Mouse (Mus musculus) Patski (cell line): Measurements from ENCODE around the gene Samhd1. TPM values are rescaled to one million over a fixed set of nuclear protein-coding genes. Genes with fewer than 3 reads are reported as not detected.

ENCODE experiments used
- ATAC-seq: fragments of 100-300 bp; one replicate; pipeline ENCODE4 v1.8.0; 2021
- CTCF ChIA-PET: fragments of 350-600 bp; sonication (Branson Sonifier 250); formaldehyde crosslinking; loops from one replicate; lab custom pipeline; 2022; ENCODE audit warnings: inconsistent platforms; lab: Charles Lee
- POLR2A ChIA-PET: fragments of 350-600 bp; sonication (Branson Sonifier 250); formaldehyde crosslinking; loops from one replicate; lab custom pipeline; 2022; ENCODE audit warnings: antibody characterized with exemption, inconsistent platforms; lab: Charles Lee
- DNase-seq: peaks from one replicate; pipeline ENCODE4 v3.0.0-alpha.2; 2011; ENCODE audit warnings: low read depth, low spot score
- H3K27me3 ChIP-seq: fragments of 371-371 bp; one replicate; pipeline ENCODE4 v1.5.1; 2021
- CTCF ChIP-seq: fragments of 100-300 bp; IDR thresholded peaks from one replicate; pipeline ENCODE4 v1.5.1; 2021
- in situ Hi-C: fragments of 300-500 bp; cut with MboI; formaldehyde crosslinking; loops from 3 replicates; pipeline ENCODE4 v1.11.1; 2018; ENCODE audit warnings: low pct_unique_long_range_greater_than_20kb, mixed read lengths
- polyA plus RNA-seq: library from polyadenylated mRNA; unstranded; gene quantifications from one replicate; pipeline ENCODE4 v1.2.3, GENCODE M21; 2021

Gene Samhd1
- polyA plus RNA-seq, 1 experiment from 2014 or later: 64.5 TPM

GRCm38 (mm10) chr2:157058342-157058998 is 76.6 kb downstream of the Samhd1 start:
- ChIA-PET POLR2A (interaction anchor here (0.8 kb wide), 1 partner anchor 12 kb away, joined by 3 read pairs; no protein-coding TSS in a partner anchor), CTCF (interaction anchor here (1.6 to 1.7 kb wide), 2 partner anchors 12 to 27 kb away, joined by 6 to 7 read pairs; no protein-coding TSS in a partner anchor)
- TF ChIP-seq CTCF: no peak
- DNase-seq (peak; percentile 90), ATAC-seq (peak; percentile 70)
- H3K27me3 ChIP-seq: no peaks in the 10 kb centered on the region
- in situ Hi-C loops: no loop called here

GRCm38 (mm10) chr2:157057758-157058157 is 77.3 kb downstream of the Samhd1 start:
- no peak for TF ChIP-seq CTCF
- ATAC-seq (no peak), DNase-seq (no peak)
- in situ Hi-C loops: no loop called here
- POLR2A ChIA-PET: interaction anchor here (0.8 kb wide), 1 partner anchor 12 kb away, joined by 3 read pairs; no protein-coding TSS in a partner anchor
- no peaks in the 10 kb centered on the region for H3K27me3 ChIP-seq
- CTCF ChIA-PET: interaction anchor here (1.6 to 1.7 kb wide), 2 partner anchors 13 to 27 kb away, joined by 6 to 7 read pairs; no protein-coding TSS in a partner anchor

GRCm38 (mm10) chr2:157057186-157057585 is 77.9 kb downstream of the Samhd1 start:
- no peak for TF ChIP-seq CTCF
- no peak for ATAC-seq
- CTCF ChIA-PET: interaction anchor here (1.2 kb wide), 1 partner anchor 9 kb away, joined by 5 read pairs; no protein-coding TSS in a partner anchor
- POLR2A ChIA-PET: no interaction called here
- no peak for DNase-seq
- in situ Hi-C loops: no loop called here
- H3K27me3 ChIP-seq: no peaks in the 10 kb centered on the region

GRCm38 (mm10) chr2:157055721-157056120 is 79.3 kb downstream of the Samhd1 start:
- TF ChIP-seq CTCF: no peak
- in situ Hi-C loops: no loop called here
- POLR2A ChIA-PET: interaction anchor here (1.0 to 1.3 kb wide), 2 partner anchors 20 to 36 kb away, joined by 3 to 4 read pairs; no protein-coding TSS in a partner anchor
- CTCF ChIA-PET: interaction anchor here (1.2 kb wide), 1 partner anchor 15 kb away, joined by 3 read pairs; no protein-coding TSS in a partner anchor
- DNase-seq: no peak
- no peak for ATAC-seq
- H3K27me3 ChIP-seq: no peaks in the 10 kb centered on the region

GRCm38 (mm10) chr2:157054816-157055215 is 80.2 kb downstream of the Samhd1 start:
- POLR2A ChIA-PET: interaction anchor here (0.8 to 1.3 kb wide), 4 partner anchors 17 to 37 kb away, joined by 3 to 6 read pairs (median 4); partner anchors contain the start of gene Soga1
- no peak for ATAC-seq
- no peak for DNase-seq
- CTCF ChIA-PET: interaction anchor here (0.9 to 1.2 kb wide), 2 partner anchors 14 to 20 kb away, joined by 3 to 4 read pairs; no protein-coding TSS in a partner anchor
- TF ChIP-seq CTCF: no peak
- in situ Hi-C loops: no loop called here
- H3K27me3 ChIP-seq: no peaks in the 10 kb centered on the region

- TF ChIP-seq CTCF: no peak
- ChIA-PET CTCF (interaction anchor here (1.4 kb wide), 1 partner anchor 37 kb away, joined by 4 read pairs; no protein-coding TSS in a partner anchor), POLR2A (interaction anchor here (0.8 to 1.0 kb wide), 2 partner anchors 18 to 24 kb away, joined by 3 to 6 read pairs; partner anchors contain the start of gene Soga1)
- DNase-seq: no peak
- H3K27me3 ChIP-seq: no peaks in the 10 kb centered on the region
- in situ Hi-C loops: no loop called here
- no peak for ATAC-seq
Measured at GRCm38 (mm10) chr2:157054297-157054696, 80.8 kb downstream of the Samhd1 start.

GRCm38 (mm10) chr2:157053787-157054186 is 81.3 kb downstream of the Samhd1 start:
- in situ Hi-C loops: no loop called here

GRCm38 (mm10) chr2:157053124-157053523 is 81.9 kb downstream of the Samhd1 start:
- CTCF ChIA-PET: interaction anchor here (1.0 to 1.7 kb wide), 4 partner anchors 17 to 38 kb away, joined by 3 to 5 read pairs (median 4); no protein-coding TSS in a partner anchor
- no peak for TF ChIP-seq CTCF
- in situ Hi-C loops: no loop called here
- POLR2A ChIA-PET: interaction anchor here (0.6 kb wide), 2 partner anchors 25 to 1395 kb away, joined by 3 read pairs; no protein-coding TSS in a partner anchor
- no peaks in the 10 kb centered on the region for H3K27me3 ChIP-seq
- no peak for ATAC-seq
- no peak for DNase-seq

More at GRCm38 (mm10) chr2:157053787-157054186, 81.3 kb downstream of the Samhd1 start:
- DNase-seq: no peak
- no peak for TF ChIP-seq CTCF
- POLR2A ChIA-PET: interaction anchor here (1.0 kb wide), 1 partner anchor 18 kb away, joined by 3 read pairs; no protein-coding TSS in a partner anchor
- CTCF ChIA-PET: interaction anchor here (1.3 to 1.4 kb wide), 2 partner anchors 17 to 38 kb away, joined by 4 read pairs; no protein-coding TSS in a partner anchor
- H3K27me3 ChIP-seq: no peaks in the 10 kb centered on the region
- no peak for ATAC-seq

- in situ Hi-C loops: no loop called here
- H3K27me3 ChIP-seq: no peaks in the 10 kb centered on the region
- ATAC-seq (peak; percentile 81), DNase-seq (no peak)
- ChIA-PET POLR2A (interaction anchor here (0.6 to 0.9 kb wide), 5 partner anchors 9 to 26 kb away, joined by 3 to 6 read pairs (median 3); no protein-coding TSS in a partner anchor), CTCF (interaction anchor here (1.0 to 1.7 kb wide), 4 partner anchors 16 to 26 kb away, joined by 3 to 5 read pairs (median 4); partner anchors contain the start of gene Soga1)
- TF ChIP-seq CTCF: no peak
Measured at GRCm38 (mm10) chr2:157052448-157052847, 82.6 kb downstream of the Samhd1 start.

- ATAC-seq (no peak), DNase-seq (no peak)
- H3K27me3 ChIP-seq: no peaks in the 10 kb centered on the region
- POLR2A ChIA-PET: no interaction called here
- TF ChIP-seq CTCF: no peak
- CTCF ChIA-PET: interaction anchor here (1.3 to 1.6 kb wide), 2 partner anchors 19 to 26 kb away, joined by 4 read pairs; no protein-coding TSS in a partner anchor
- in situ Hi-C loops: no loop called here
Measured at GRCm38 (mm10) chr2:157049831-157050243, 85.2 kb downstream of the Samhd1 start.
